Mouse (Mus musculus) hindbrain, embryonic 11.5 days (tissue): ENCODE measurements at regions not wholly inside any gene's neighbourhood (a gene's known extent, or its start where the extent isn't known, plus 50 kb on each side); places are given as distances from the start of the nearest gene placed in this dataset.

Experiments used
- ATAC-seq: fragments of 200-750 bp; cut with Nextera tagmentation; 2 replicates; pipeline ENCODE4 v1.8.0; 2017; ENCODE audit warnings: mild to moderate bottlenecking, moderate TSS enrichment, moderate library complexity; ENCODE audit not compliant: low FRiP score
- DNase-seq: peaks from one replicate; pipeline ENCODE4 v3.0.0-alpha.2; 2015; ENCODE audit warnings: low spot score
- H3K27ac ChIP-seq: fragments of 300-500 bp; sonication (generic); 2 replicates; pipeline ENCODE4 v1.5.1; 2014; ENCODE audit warnings: mild to moderate bottlenecking, low read depth, low read length
- H3K27me3 ChIP-seq: fragments of 300-500 bp; sonication (generic); 2 replicates; pipeline ENCODE4 v1.6.1; 2014; ENCODE audit warnings: mild to moderate bottlenecking, low read length, moderate library complexity, mixed read lengths; ENCODE audit not compliant: control insufficient read depth, insufficient read depth
- H3K36me3 ChIP-seq: fragments of 300-500 bp; sonication (generic); 2 replicates; pipeline ENCODE4 v1.6.1; 2014; ENCODE audit warnings: mild to moderate bottlenecking, low read length, moderate library complexity, mixed read lengths; ENCODE audit not compliant: control insufficient read depth, insufficient read depth
- H3K4me1 ChIP-seq: fragments of 300-500 bp; sonication (generic); replicated peaks from 2 replicates; pipeline ENCODE4 v1.6.1; 2014; ENCODE audit warnings: low read length, mixed read lengths; ENCODE audit not compliant: control insufficient read depth, insufficient read depth
- H3K4me2 ChIP-seq: fragments of 300-500 bp; sonication (generic); replicated peaks from 2 replicates; pipeline ENCODE4 v1.6.1; 2014; ENCODE audit warnings: mild to moderate bottlenecking, low read depth, low read length
- H3K4me3 ChIP-seq: fragments of 300-500 bp; sonication (generic); 2 replicates; pipeline ENCODE4 v1.5.1; 2014; ENCODE audit warnings: low read depth, low read length
- H3K9ac ChIP-seq: fragments of 300-500 bp; sonication (generic); 2 replicates; pipeline ENCODE4 v1.6.1; 2014; ENCODE audit warnings: low read depth, low read length
- H3K9me3 ChIP-seq: fragments of 300-500 bp; sonication (generic); 2 replicates; pipeline ENCODE4 v1.6.1; 2016; ENCODE audit warnings: low read length; ENCODE audit not compliant: control insufficient read depth
- WGBS: fragments of 180-500 bp; shearing (Covaris S2); extraction: QIAGEN DNeasy Blood & Tissue Kit; methylation state at CpG from one replicate; pipeline ENCODE4 v1.1.7; 2014; 5-methylcytosine and 5-hydroxymethylcytosine counted together

- Histone ChIP-seq H3K9me3 (no peaks in the 10 kb centered on the region), H3K27me3 (no peaks in the 10 kb centered on the region), H3K9ac (no peak overlapping the region), H3K4me1 (no peaks in the 10 kb centered on the region), H3K4me2 (no peak overlapping the region), H3K27ac (no peak overlapping the region), H3K36me3 (no peaks in the 10 kb centered on the region), H3K4me3 (no peak overlapping the region)
- no peak for DNase-seq
- ATAC-seq = no peak
- WGBS = 91% methylated on average over 1 of the region's 1 CpGs
Measured at GRCm38 (mm10) chr12:46992343-46992742, 173.6 kb upstream of the Nova1 start.

GRCm38 (mm10) chr12:46988972-46989371 lies 170.2 kb upstream of the Nova1 start:
- Histone ChIP-seq H3K4me3 (no peak overlapping the region), H3K27ac (no peak overlapping the region), H3K9me3 (no peaks in the 10 kb centered on the region), H3K27me3 (no peaks in the 10 kb centered on the region), H3K9ac (no peak overlapping the region), H3K4me2 (no peak overlapping the region), H3K4me1 (no peaks in the 10 kb centered on the region), H3K36me3 (no peaks in the 10 kb centered on the region)
- no peak for ATAC-seq
- DNase-seq = no peak
- WGBS = 94% methylated on average over 2 of the region's 2 CpGs

- Histone ChIP-seq H3K4me1 (no peaks in the 10 kb centered on the region), H3K9ac (no peak overlapping the region), H3K9me3 (no peaks in the 10 kb centered on the region), H3K27ac (no peak overlapping the region), H3K4me3 (no peak overlapping the region), H3K27me3 (no peaks in the 10 kb centered on the region), H3K4me2 (no peak overlapping the region), H3K36me3 (no peaks in the 10 kb centered on the region)
- WGBS = 81% methylated on average over 3 of the region's 3 CpGs
- ATAC-seq (no peak), DNase-seq (no peak)
Measured at GRCm38 (mm10) chr12:46950223-46950779, 131.6 kb upstream of the Nova1 start.

- no peak overlapping the region for H3K4me3 ChIP-seq
- ATAC-seq = no peak
- H3K27ac ChIP-seq = no peak overlapping the region
- H3K9me3 ChIP-seq = no peaks in the 10 kb centered on the region
- no peak for DNase-seq
- no peak overlapping the region for H3K4me2 ChIP-seq
- no peaks in the 10 kb centered on the region for H3K36me3 ChIP-seq
- H3K4me1 ChIP-seq = no peaks in the 10 kb centered on the region
- H3K9ac ChIP-seq = no peak overlapping the region
- no peaks in the 10 kb centered on the region for H3K27me3 ChIP-seq
Measured at GRCm38 (mm10) chr12:46945707-46946106, 127.0 kb upstream of the Nova1 start.

GRCm38 (mm10) chr12:46931086-46931485 lies 112.4 kb upstream of the Nova1 start:
- Histone ChIP-seq H3K27ac (no peak overlapping the region), H3K27me3 (no peaks in the 10 kb centered on the region), H3K4me1 (no peaks in the 10 kb centered on the region), H3K9me3 (no peaks in the 10 kb centered on the region), H3K4me3 (no peak overlapping the region), H3K36me3 (no peaks in the 10 kb centered on the region), H3K4me2 (no peak overlapping the region), H3K9ac (no peak overlapping the region)
- no peak for DNase-seq
- ATAC-seq = no peak

GRCm38 (mm10) chr12:46917286-46917685 lies 98.6 kb upstream of the Nova1 start:
- no peaks in the 10 kb centered on the region for H3K9me3 ChIP-seq
- ATAC-seq = no peak
- WGBS = 71% methylated on average over 4 of the region's 4 CpGs

GRCm38 (mm10) chr12:46878164-46878563 lies 59.4 kb upstream of the Nova1 start:
- Histone ChIP-seq H3K4me1 (no peaks in the 10 kb centered on the region), H3K4me2 (no peak overlapping the region), H3K9me3 (no peaks in the 10 kb centered on the region), H3K9ac (no peak overlapping the region), H3K27ac (no peak overlapping the region), H3K27me3 (no peaks in the 10 kb centered on the region), H3K36me3 (no peaks in the 10 kb centered on the region), H3K4me3 (no peak overlapping the region)
- WGBS = 84% methylated on average over 3 of the region's 3 CpGs
- ATAC-seq (no peak), DNase-seq (no peak)

More at GRCm38 (mm10) chr12:46917286-46917685, 98.6 kb upstream of the Nova1 start:
- Histone ChIP-seq H3K27me3 (no peaks in the 10 kb centered on the region), H3K4me1 (no peaks in the 10 kb centered on the region), H3K27ac (no peak overlapping the region), H3K4me3 (no peak overlapping the region), H3K36me3 (no peaks in the 10 kb centered on the region), H3K4me2 (no peak overlapping the region), H3K9ac (no peak overlapping the region)
- DNase-seq = no peak

- Histone ChIP-seq H3K9ac (no peak overlapping the region), H3K4me3 (no peak overlapping the region), H3K27me3 (no peaks in the 10 kb centered on the region), H3K4me1 (no peaks in the 10 kb centered on the region), H3K9me3 (no peaks in the 10 kb centered on the region), H3K27ac (no peak overlapping the region), H3K36me3 (no peaks in the 10 kb centered on the region), H3K4me2 (no peak overlapping the region)
- no peak for ATAC-seq
- 63% methylated on average over 2 of the region's 2 CpGs for WGBS
- no peak for DNase-seq
Measured at GRCm38 (mm10) chr12:46870130-46870529, 51.4 kb upstream of the Nova1 start.
